Mouse (Mus musculus) cerebellum, adult (tissue): ENCODE data around the gene Itpr3.
A peak's percentile ranks its signal among the peaks of the same experiment; 100 is the strongest.

Experiments
- ATAC-seq: cut with Nextera tagmentation; 2 replicates; pipeline ENCODE4 v1.9.2; 2017; ENCODE audit warnings: mild to moderate bottlenecking, moderate library complexity, mixed read lengths; ENCODE audit not compliant: insufficient number of reproducible peaks, low FRiP score, low TSS enrichment

The Itpr3 gene

GRCm38 (mm10) chr17:27168569-27168968, 111.5 kb downstream of the Itpr3 start:
- no peak for ATAC-seq

- peak; percentile 36; the same call in 1 of the 2 replicates for ATAC-seq
Observed at GRCm38 (mm10) chr17:27169952-27170695, 113.0 kb downstream of the Itpr3 start.

- ATAC-seq = no peak
Observed at GRCm38 (mm10) chr17:27171121-27171520, 114.0 kb downstream of the Itpr3 start.
